Mouse (Mus musculus): ENCODE measurements at regions not wholly inside any gene's neighbourhood (a gene's known extent, or its start where the extent isn't known, plus 50 kb on each side); places are given as distances from the start of the nearest gene placed in this dataset.

- DNase-seq (ENCODE audit: low read depth), result no peak
Observed at GRCm38 (mm10) chr10:118711951-118712350, 158.1 kb downstream of the Dyrk2 start.

- DNase-seq (ENCODE audit: low read depth), result no peak
Observed at GRCm38 (mm10) chr10:118712951-118713350, 157.1 kb downstream of the Dyrk2 start.

- DNase-seq (ENCODE audit: low read depth), result no peak
Observed at GRCm38 (mm10) chr10:118714179-118714581, 155.8 kb downstream of the Dyrk2 start.

DNA sequence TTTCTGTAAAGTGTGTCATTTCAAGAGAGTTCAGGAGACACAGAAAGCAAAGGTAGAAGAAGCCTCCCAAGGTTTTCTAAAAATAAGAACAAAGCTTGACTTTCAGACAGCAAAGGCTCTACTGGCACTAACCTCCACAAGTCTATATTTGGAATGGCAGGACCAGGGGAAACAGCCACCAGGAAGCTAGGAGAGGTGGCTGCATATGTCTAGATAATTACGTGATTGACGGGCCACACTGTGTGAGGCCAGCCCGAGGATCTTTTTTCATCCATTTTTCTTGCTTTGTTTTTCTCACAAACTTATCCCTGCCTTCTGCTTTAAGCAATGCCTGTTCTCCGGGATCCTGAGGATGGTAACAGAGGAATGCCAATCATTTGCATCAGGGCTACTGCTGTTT, 155.4 kb downstream of the Dyrk2 start:
- no peak for DNase-seq (ENCODE audit: low read depth)

DNA sequence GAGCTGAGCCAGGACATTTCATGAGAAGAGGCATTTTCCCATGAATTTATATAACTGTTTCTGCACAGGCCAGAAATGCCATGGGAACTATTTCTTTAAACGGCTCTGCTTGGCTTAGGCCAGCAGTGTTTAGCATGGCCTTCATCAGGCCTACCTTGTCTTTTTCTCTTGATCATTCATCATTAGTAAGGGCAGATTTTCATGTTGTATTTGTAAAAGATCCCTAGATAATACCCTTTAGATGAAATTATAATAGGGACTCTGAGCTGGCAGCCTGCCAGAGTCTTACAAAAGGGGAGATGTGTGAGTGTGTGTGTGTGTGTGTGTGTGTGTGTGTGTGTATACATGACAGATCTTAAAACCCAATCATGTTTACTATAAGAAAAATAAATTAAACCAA, 149.4 kb downstream of the Dyrk2 start:
- DNase-seq (ENCODE audit: low read depth), result no peak

GRCm38 (mm10) chr10:118722132-118722551, 147.9 kb downstream of the Dyrk2 start:
- DNase-seq (ENCODE audit: low read depth), result no peak

- DNase-seq (ENCODE audit: low read depth), result no peak
Observed at GRCm38 (mm10) chr10:118722671-118723070, 147.3 kb downstream of the Dyrk2 start.

GRCm38 (mm10) chr10:118736093-118736492, 133.9 kb downstream of the Dyrk2 start:
- DNase-seq (ENCODE audit: low read depth), result no peak

- DNase-seq (ENCODE audit: low read depth), result no peak
Observed at GRCm38 (mm10) chr10:118737064-118737463, 132.9 kb downstream of the Dyrk2 start.

DNA sequence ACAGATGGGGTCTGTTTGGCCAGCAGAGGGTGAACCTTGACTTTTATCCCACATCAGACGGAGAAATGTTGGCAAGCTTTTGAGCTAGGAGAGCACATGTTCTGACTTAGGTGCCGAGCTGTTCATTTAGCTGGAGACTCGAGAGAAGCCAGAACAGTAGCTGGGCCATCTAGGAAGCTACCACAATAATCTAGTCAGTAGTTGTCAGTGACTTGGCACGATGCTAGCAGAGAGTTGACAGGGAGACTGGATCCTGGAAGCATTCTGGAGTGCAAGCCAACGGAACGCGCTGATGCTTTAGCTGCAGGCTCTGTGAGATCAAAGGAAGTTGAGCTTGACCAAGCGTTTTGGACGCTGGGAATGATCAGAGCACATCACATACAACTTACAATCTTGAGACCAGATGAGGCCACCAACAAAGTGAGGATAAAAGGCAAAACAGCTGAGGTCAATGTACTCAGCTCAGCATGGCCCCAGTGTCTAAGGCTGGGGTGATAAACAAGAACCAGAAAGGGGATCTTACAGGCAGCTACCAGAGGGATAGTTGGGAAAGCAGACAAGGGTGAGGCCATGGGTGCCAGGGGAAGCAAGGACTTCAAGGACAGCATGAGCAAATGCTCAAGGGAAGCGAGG, 130.0 kb downstream of the Dyrk2 start:
- DNase-seq (ENCODE audit: low read depth), result no peak

DNA sequence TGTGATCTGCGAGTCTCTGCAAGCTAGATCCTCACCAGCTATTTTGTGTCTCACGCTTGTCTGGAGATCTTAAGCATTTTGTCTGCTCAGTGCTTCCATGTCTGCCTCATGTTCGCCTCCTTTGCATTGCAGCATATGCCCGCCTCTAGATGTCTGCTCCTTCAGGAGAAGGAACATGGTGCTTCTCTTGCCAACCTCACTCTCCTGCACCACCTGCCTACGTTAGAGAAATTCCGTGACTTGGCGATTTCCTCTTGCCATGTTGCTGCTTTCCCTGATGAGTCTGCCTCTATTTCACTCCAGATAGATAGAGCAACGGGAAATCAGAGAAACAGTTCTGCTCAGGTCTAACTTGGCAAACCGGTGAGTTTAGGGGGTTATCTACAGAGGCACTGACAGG, 126.2 kb downstream of the Dyrk2 start:
- no peak for DNase-seq (ENCODE audit: low read depth)

GRCm38 (mm10) chr10:118746719-118747395, 123.2 kb downstream of the Dyrk2 start:
- DNase-seq (ENCODE audit: low read depth), result no peak

DNA sequence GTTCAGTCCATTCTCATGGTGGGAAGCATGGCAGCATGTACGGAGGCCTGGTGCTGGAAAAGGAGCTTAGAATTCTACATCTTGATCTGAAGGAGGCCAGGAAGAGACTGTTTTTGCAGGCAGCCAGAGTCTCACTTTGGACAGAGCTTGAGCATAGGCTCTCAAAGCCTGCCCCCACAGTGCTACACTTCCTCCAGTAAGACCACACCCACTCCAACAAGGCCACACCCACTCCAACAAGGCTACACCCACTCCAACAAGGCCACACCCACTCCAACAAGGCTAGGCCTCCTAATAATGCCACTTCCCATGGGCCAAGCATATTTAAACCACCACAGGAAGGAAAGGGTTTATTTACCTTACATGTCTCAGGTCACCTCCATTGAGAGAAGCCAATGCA, 121.0 kb downstream of the Dyrk2 start:
- no peak for DNase-seq (ENCODE audit: low read depth)

- no peak for DNase-seq (ENCODE audit: low read depth)
Observed at GRCm38 (mm10) chr10:118749756-118750155, 120.3 kb downstream of the Dyrk2 start.

DNA sequence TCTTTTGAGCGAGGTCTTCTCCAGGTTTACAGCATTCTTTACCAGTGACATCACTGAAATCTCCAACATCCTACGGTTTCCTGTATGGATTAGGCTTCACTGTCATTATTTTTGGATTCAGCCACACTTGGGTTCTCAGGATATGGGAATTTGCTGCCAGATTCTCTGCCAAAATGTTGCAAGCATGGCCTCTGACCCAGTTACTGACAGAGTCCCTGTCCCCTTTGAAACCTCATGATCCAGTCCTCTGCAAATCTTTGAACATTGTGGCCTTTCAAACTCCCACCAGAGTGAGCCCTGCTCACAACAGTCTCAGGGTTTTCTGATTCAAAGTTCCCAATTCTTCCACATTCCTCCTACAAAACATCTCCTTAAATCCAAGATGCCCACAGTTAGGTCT, 118.9 kb downstream of the Dyrk2 start:
- DNase-seq (ENCODE audit: low read depth), result no peak

DNA sequence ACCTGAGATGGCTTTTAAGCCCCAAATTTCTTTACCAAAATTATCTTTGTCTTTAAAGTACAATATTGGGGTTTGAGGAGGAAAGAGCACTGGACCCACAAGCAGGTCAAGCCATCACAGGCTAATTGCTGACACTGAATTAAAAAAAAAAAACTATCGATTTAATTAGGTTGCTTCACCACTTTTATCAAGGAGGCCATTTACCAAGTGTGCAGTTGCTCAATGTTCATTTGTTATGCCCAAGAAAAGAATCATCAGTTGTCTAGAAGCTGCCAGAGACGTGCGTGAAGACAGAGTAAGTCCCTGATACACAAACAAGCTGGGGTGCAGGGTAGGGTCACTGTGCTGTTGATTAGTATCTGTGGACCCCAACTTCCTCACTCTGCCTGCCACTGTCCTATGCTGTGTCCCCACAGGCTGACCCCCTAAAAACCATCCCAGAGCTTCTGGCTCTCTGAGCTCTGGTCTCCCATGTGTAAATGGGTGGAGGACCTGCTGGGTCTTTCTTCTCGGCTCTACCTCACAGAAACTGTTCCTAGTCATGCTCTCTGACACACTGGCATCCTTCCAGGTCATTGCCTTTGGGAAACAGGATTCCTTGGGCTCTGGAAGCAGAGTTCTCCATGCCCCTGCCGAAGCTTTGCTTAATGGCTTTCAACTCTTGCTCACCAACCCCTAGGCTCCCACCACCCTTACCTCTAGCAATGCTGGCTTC, 116.8 kb downstream of the Dyrk2 start:
- DNase-seq (ENCODE audit: low read depth), result no peak

GRCm38 (mm10) chr10:118754791-118755190, 115.2 kb downstream of the Dyrk2 start:
- no peak for DNase-seq (ENCODE audit: low read depth)

GRCm38 (mm10) chr10:118758825-118759471, 111.1 kb downstream of the Dyrk2 start:
- DNase-seq (ENCODE audit: low read depth), result no peak

DNA sequence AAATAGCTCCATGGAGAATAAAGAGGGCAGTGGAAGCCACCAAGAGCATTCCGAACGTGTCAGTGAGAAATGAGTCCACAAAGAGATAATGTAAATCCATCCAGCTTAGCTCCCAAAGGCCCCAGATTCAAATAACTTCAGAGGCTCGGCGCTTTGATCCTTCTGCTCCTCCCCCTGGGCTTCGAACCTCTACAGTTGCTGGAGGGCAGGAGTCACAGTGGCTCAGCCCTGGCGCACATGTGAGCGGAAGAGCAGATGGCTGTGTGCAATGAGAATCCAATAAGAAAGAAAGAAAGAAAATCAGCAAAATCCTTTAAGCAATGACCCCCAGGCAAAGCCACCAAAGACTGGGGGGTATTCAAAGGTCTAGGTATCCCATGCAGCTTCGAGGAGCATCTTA, 109.6 kb downstream of the Dyrk2 start:
- DNase-seq (ENCODE audit: low read depth), result no peak

DNA sequence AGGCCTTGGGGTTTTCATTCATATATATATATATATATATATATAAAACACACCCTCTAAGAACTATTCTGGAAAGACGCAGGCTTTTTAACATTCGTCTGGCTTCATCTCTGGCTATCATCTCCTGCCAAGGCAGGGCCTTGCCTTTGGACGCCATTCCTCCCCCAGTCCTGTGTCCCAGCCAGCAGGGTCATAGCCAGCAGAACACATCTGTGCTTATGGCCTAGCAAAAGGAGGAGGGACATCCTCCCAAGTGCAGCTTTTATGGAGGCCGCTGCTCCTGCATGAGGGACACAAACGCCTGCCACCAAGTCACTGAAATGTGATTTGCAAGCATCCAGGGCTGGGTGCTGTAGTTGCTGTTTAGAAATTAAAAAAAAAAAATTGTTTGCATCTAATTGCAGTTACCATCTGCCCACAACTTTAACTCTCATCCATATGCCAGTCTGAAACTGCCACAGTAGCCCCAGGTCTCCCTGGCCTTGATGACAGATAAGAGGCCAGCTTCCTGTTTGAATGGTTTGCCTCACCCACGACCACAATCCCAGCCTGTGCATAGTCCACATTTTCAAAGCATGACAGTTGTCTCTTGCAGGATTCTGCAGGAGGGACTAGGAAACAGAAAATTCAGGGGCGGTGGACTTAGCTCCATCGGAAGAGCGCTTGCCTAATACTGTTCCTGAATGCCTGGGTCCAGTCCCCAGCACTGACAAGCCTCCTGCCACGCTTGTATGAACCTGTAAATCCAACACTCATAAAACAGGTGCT, 108.7 kb downstream of the Dyrk2 start:
- DNase-seq (ENCODE audit: low read depth), result no peak

- no peak for DNase-seq (ENCODE audit: low read depth)
Observed at GRCm38 (mm10) chr10:118765051-118765450, 105.0 kb downstream of the Dyrk2 start.

Measured in c-Kit-positive CD71-negative TER-119-negative erythroid progenitor cells, embryonic 14.5 days (primary cell).